Mouse (Mus musculus) frontal cortex, adult 2 months (tissue): ENCODE data around the gene Slc45a3. TPM values are rescaled to one million over a fixed set of nuclear protein-coding genes. Genes with fewer than 3 reads are reported as not detected.

Experiments used
- DNase-seq, 2 experiments: peaks; one replicate each; pipeline ENCODE4 v3.0.0; 2022; ENCODE audit warnings: low spot score in 1 of 2; ENCODE audit errors: extremely low spot score in 1 of 2
- polyA plus RNA-seq: library from polyadenylated mRNA; depleted of rRNA; stranded (reverse); fragments of >200 nt; gene quantifications from 2 replicates; pipeline ENCODE4 v1.2.3, GENCODE M21; 2012

The Slc45a3 gene
- polyA plus RNA-seq, 1 experiment = 1.4 TPM

- DNase-seq = no peak
These were observed 29.8 kb downstream of the Slc45a3 start for GRCm38 (mm10) chr1:131992561-131993001.

- no peak for DNase-seq
These were observed 30.6 kb downstream of the Slc45a3 start for GRCm38 (mm10) chr1:131993169-131994040.

- DNase-seq = peak in 1 of 2 experiments; percentile 76
These were observed 32.3 kb downstream of the Slc45a3 start for GRCm38 (mm10) chr1:131995062-131995461.

- no peak for DNase-seq
These were observed 37.7 kb downstream of the Slc45a3 start for GRCm38 (mm10) chr1:132000506-132000905.

- DNase-seq = no peak
These were observed 39.1 kb downstream of the Slc45a3 start for GRCm38 (mm10) chr1:132001880-132002330.

- DNase-seq = no peak
These were observed 40.3 kb downstream of the Slc45a3 start for GRCm38 (mm10) chr1:132003111-132003510.

GRCm38 (mm10) chr1:132003817-132004216, 41.0 kb downstream of the Slc45a3 start:
- DNase-seq = no peak

- no peak for DNase-seq
These were observed 41.9 kb downstream of the Slc45a3 start for GRCm38 (mm10) chr1:132004574-132005180.

- DNase-seq = no peak
These were observed 42.7 kb downstream of the Slc45a3 start for GRCm38 (mm10) chr1:132005466-132005865.

GRCm38 (mm10) chr1:132006046-132006445, 43.3 kb downstream of the Slc45a3 start:
- DNase-seq = no peak

- no peak for DNase-seq
These were observed 44.0 kb downstream of the Slc45a3 start for GRCm38 (mm10) chr1:132006721-132007120.

GRCm38 (mm10) chr1:132007282-132007815, 44.6 kb downstream of the Slc45a3 start, which contains the start of gene Elk4:
Gene Elk4, plus strand, starts transcription at chr1:132007607.
- DNase-seq = peak; percentile 63 to 85

- DNase-seq = peak in 1 of 2 experiments; percentile 78
These were observed 45.4 kb downstream of the Slc45a3 start for GRCm38 (mm10) chr1:132007828-132008827.

GRCm38 (mm10) chr1:132008881-132009644, 46.3 kb downstream of the Slc45a3 start:
- DNase-seq = no peak

- DNase-seq = peak in 1 of 2 experiments; percentile 26
These were observed 48.1 kb downstream of the Slc45a3 start for GRCm38 (mm10) chr1:132010632-132011501.

GRCm38 (mm10) chr1:132011785-132012184, 49.0 kb downstream of the Slc45a3 start:
- no peak for DNase-seq

- no peak for DNase-seq
These were observed 50.1 kb downstream of the Slc45a3 start for GRCm38 (mm10) chr1:132012861-132013260.

- no peak for DNase-seq
These were observed 52.0 kb downstream of the Slc45a3 start for GRCm38 (mm10) chr1:132014800-132015199.
